Mouse (Mus musculus) intestine, embryonic 14.5 days (tissue): ENCODE data around the gene Smtnl1. TPM values are rescaled to one million over a fixed set of nuclear protein-coding genes. Genes with fewer than 3 reads are reported as not detected.

Experiments
- polyA plus RNA-seq: library from polyadenylated mRNA; unstranded; fragments of >200 nt; fragmentation: Nextera tagmentation; extraction: Ambion mirVana; gene quantifications from 2 replicates; pipeline ENCODE4 v1.2.1, GENCODE M21; 2014

Gene Smtnl1
- polyA plus RNA-seq, 1 experiment from 2014 or later, result not detected

Other genes starting within 250 kb of the Smtnl1 start
- gene Ctnnd1, start 171.9 kb downstream of the Smtnl1 start, polyA plus RNA-seq, result 59.5 and 64.6 TPM in 2 replicates
- 0.34 and 0.60 TPM in 2 replicates for gene Btbd18, start 163.6 kb downstream of the Smtnl1 start, polyA plus RNA-seq
- 309 and 329 TPM in 2 replicates for gene Selenoh, start 151.9 kb downstream of the Smtnl1 start, polyA plus RNA-seq
- not detected in 2 replicates for gene Gm28635, start 144.6 kb downstream of the Smtnl1 start, polyA plus RNA-seq
- 39.5 and 40.6 TPM in 2 replicates for gene Med19, start 144.2 kb downstream of the Smtnl1 start, polyA plus RNA-seq
- gene Tmx2, start 143.5 kb downstream of the Smtnl1 start, polyA plus RNA-seq, result 131 and 134 TPM in 2 replicates
- 30.0 and 30.7 TPM in 2 replicates for gene Zdhhc5, start 107.5 kb downstream of the Smtnl1 start, polyA plus RNA-seq
- 25.7 and 29.0 TPM in 2 replicates for gene Clp1, start 95.3 kb downstream of the Smtnl1 start, polyA plus RNA-seq
- gene Ypel4, start 88.6 kb downstream of the Smtnl1 start, polyA plus RNA-seq, result 6.9 and 8.8 TPM in 2 replicates
- gene Gm19426, start 79.0 kb downstream of the Smtnl1 start, polyA plus RNA-seq, result 4.6 and 5.3 TPM in 2 replicates
- gene Serping1, start 47.2 kb downstream of the Smtnl1 start, polyA plus RNA-seq, result 60.9 and 73.4 TPM in 2 replicates
- 33.2 and 33.3 TPM in 2 replicates for gene Ube2l6, start 23.8 kb downstream of the Smtnl1 start, polyA plus RNA-seq
- gene Timm10, start 4.3 kb upstream of the Smtnl1 start, polyA plus RNA-seq, result 73.7 and 75.5 TPM in 2 replicates
- 18.3 and 18.7 TPM in 2 replicates for gene Slc43a1, start 16.2 kb upstream of the Smtnl1 start, polyA plus RNA-seq
- 0.99 and 1.9 TPM in 2 replicates for gene Rtn4rl2, start 64.1 kb upstream of the Smtnl1 start, polyA plus RNA-seq
- gene Slc43a3, start 113.9 kb upstream of the Smtnl1 start, polyA plus RNA-seq, result 46.7 and 54.7 TPM in 2 replicates
- not detected in 2 replicates for gene Prg2, start 157.8 kb upstream of the Smtnl1 start, polyA plus RNA-seq
- not detected in 2 replicates for gene Prg3, start 165.6 kb upstream of the Smtnl1 start, polyA plus RNA-seq
- gene Ssrp1, start 214.6 kb upstream of the Smtnl1 start, polyA plus RNA-seq, result 308 and 334 TPM in 2 replicates
- gene P2rx3, start 214.8 kb upstream of the Smtnl1 start, polyA plus RNA-seq, result 0.62 and 2.0 TPM in 2 replicates
- gene Tnks1bp1, start 225.4 kb upstream of the Smtnl1 start, polyA plus RNA-seq, result 11.7 and 15.3 TPM in 2 replicates